Mouse (Mus musculus) retina, adult 2 months (tissue): ENCODE results near the gene Gprasp1.
"Not testable (repeated sequence)": the region's sequence is repeated elsewhere in the genome, so short reads cannot be mapped to it uniquely, and the experiment has no call there.

Experiments used
- DNase-seq: peaks from one replicate; pipeline ENCODE4 v3.0.0-alpha.2; 2012; ENCODE audit warnings: low read depth, low spot score

Gene Gprasp1

GRCm38 (mm10) chrX:135837896-135838295, 95.4 kb downstream of the Gprasp1 start:
- no peak for DNase-seq

- not testable (repeated sequence) for DNase-seq
These were observed 96.2 kb downstream of the Gprasp1 start, which contains the start of gene Gprasp2 for GRCm38 (mm10) chrX:135838521-135839360. Gene Gprasp2, plus strand, starts transcription at chrX:135839034.

- not testable (repeated sequence) for DNase-seq
These were observed 97.2 kb downstream of the Gprasp1 start for GRCm38 (mm10) chrX:135839397-135840391.
